Mouse (Mus musculus) liver, embryonic 11.5 days (tissue): ENCODE results near the gene Pde4dip. TPM values are rescaled to one million over a fixed set of nuclear protein-coding genes. Genes with fewer than 3 reads are reported as not detected.

Experiments used
- ATAC-seq: fragments of 200-750 bp; cut with Nextera tagmentation; replicated peaks from 2 replicates; pipeline ENCODE4 v1.8.0; 2017; ENCODE audit warnings: moderate number of reproducible peaks, mild to moderate bottlenecking, moderate TSS enrichment, moderate library complexity; ENCODE audit not compliant: low FRiP score
- DNase-seq: peaks from one replicate; pipeline ENCODE4 v3.0.0-alpha.2; 2017; ENCODE audit warnings: low spot score
- H3K27ac ChIP-seq: fragments of 300-500 bp; sonication (generic); 2 replicates; pipeline ENCODE4 v1.5.1; 2014; ENCODE audit warnings: mild to moderate bottlenecking, low read depth, low read length, control low read depth
- H3K27me3 ChIP-seq: fragments of 300-500 bp; sonication (generic); replicated peaks from 2 replicates; pipeline ENCODE4 v1.6.1; 2014; ENCODE audit warnings: low read length, mixed read lengths; ENCODE audit not compliant: control insufficient read depth, insufficient read depth
- H3K36me3 ChIP-seq: fragments of 300-500 bp; sonication (generic); 2 replicates; pipeline ENCODE4 v1.6.1; 2014; ENCODE audit warnings: mild to moderate bottlenecking, low read length, moderate library complexity, mixed read lengths; ENCODE audit not compliant: control insufficient read depth, insufficient read depth
- H3K4me1 ChIP-seq: fragments of 300-500 bp; sonication (generic); replicated peaks from 2 replicates; pipeline ENCODE4 v1.6.1; 2014; ENCODE audit warnings: low read length, mixed read lengths; ENCODE audit not compliant: control insufficient read depth, insufficient read depth
- H3K4me2 ChIP-seq: fragments of 300-500 bp; sonication (generic); 2 replicates; pipeline ENCODE4 v1.6.1; 2014; ENCODE audit warnings: mild to moderate bottlenecking, control low read depth, moderate library complexity
- H3K4me3 ChIP-seq: fragments of 300-500 bp; sonication (generic); 2 replicates; pipeline ENCODE4 v1.5.1; 2014; ENCODE audit warnings: low read depth, low read length, control low read depth
- H3K9ac ChIP-seq: fragments of 300-500 bp; sonication (generic); 2 replicates; pipeline ENCODE4 v1.6.1; 2014; ENCODE audit warnings: low read depth, low read length, control low read depth
- H3K9me3 ChIP-seq: fragments of 300-500 bp; sonication (generic); 2 replicates; pipeline ENCODE4 v1.6.1; 2016; ENCODE audit warnings: low read length, inconsistent platforms, mixed read lengths; ENCODE audit not compliant: control insufficient read depth
- WGBS: fragments of 180-500 bp; shearing (Covaris S2); extraction: QIAGEN DNeasy Blood & Tissue Kit; methylation state at CpG from one replicate; pipeline ENCODE4 v1.1.7; 2014; 5-methylcytosine and 5-hydroxymethylcytosine counted together
- polyA plus RNA-seq: library from polyadenylated mRNA; unstranded; fragments of >200 nt; fragmentation: Nextera tagmentation; extraction: Ambion mirVana; gene quantifications from 2 replicates; pipeline ENCODE4 v1.2.1, GENCODE M21; 2014

Pde4dip gene
- polyA plus RNA-seq, 1 experiment from 2014 or later: 16.9 TPM

GRCm38 (mm10) chr3:97844163-97844820 is 44.2 kb downstream of the Pde4dip start:
- Histone ChIP-seq H3K9ac (no peak overlapping the region), H3K4me3 (no peak overlapping the region), H3K4me1 (no peaks in the 10 kb centered on the region), H3K4me2 (no peak overlapping the region), H3K27ac (no peak overlapping the region), H3K9me3 (no peaks in the 10 kb centered on the region), H3K27me3 (no peaks in the 10 kb centered on the region), H3K36me3 (no peaks in the 10 kb centered on the region)
- ATAC-seq (no peak), DNase-seq (no peak)
- 82% methylated on average over 7 of the region's 7 CpGs for WGBS

- DNase-seq (no peak), ATAC-seq (no peak)
- 44% methylated on average over 2 of the region's 2 CpGs for WGBS
- Histone ChIP-seq H3K9me3 (no peaks in the 10 kb centered on the region), H3K4me2 (no peak overlapping the region), H3K4me1 (no peaks in the 10 kb centered on the region), H3K27me3 (no peaks in the 10 kb centered on the region), H3K4me3 (no peak overlapping the region), H3K36me3 (no peaks in the 10 kb centered on the region), H3K9ac (no peak overlapping the region), H3K27ac (no peak overlapping the region)
Measured at GRCm38 (mm10) chr3:97842641-97843040, 45.9 kb downstream of the Pde4dip start.

GRCm38 (mm10) chr3:97840439-97840838 is 48.1 kb downstream of the Pde4dip start:
- Histone ChIP-seq H3K9me3 (no peaks in the 10 kb centered on the region), H3K36me3 (no peaks in the 10 kb centered on the region), H3K4me3 (no peak overlapping the region), H3K27ac (no peak overlapping the region), H3K4me2 (no peak overlapping the region), H3K9ac (no peak overlapping the region), H3K4me1 (no peaks in the 10 kb centered on the region), H3K27me3 (no peaks in the 10 kb centered on the region)
- no peak for ATAC-seq
- no peak for DNase-seq

GRCm38 (mm10) chr3:97835888-97836287 is 52.6 kb downstream of the Pde4dip start:
- Histone ChIP-seq H3K9ac (no peak overlapping the region), H3K27ac (no peak overlapping the region), H3K4me1 (no peaks in the 10 kb centered on the region), H3K4me3 (no peak overlapping the region), H3K9me3 (no peaks in the 10 kb centered on the region), H3K36me3 (no peaks in the 10 kb centered on the region), H3K27me3 (no peaks in the 10 kb centered on the region), H3K4me2 (no peak overlapping the region)
- no peak for ATAC-seq
- no peak for DNase-seq
- WGBS: 92% methylated on average over 5 of the region's 5 CpGs

- no peak for DNase-seq
- no peak overlapping the region for H3K27ac ChIP-seq
Measured at GRCm38 (mm10) chr3:97834625-97835024, 53.9 kb downstream of the Pde4dip start.

GRCm38 (mm10) chr3:97831564-97832320 is 56.8 kb downstream of the Pde4dip start:
- Histone ChIP-seq H3K4me3 (no peak overlapping the region), H3K9ac (no peak overlapping the region), H3K27me3 (no peaks in the 10 kb centered on the region), H3K27ac (no peak overlapping the region), H3K4me2 (no peak overlapping the region), H3K9me3 (no peaks in the 10 kb centered on the region), H3K36me3 (no peaks in the 10 kb centered on the region), H3K4me1 (no peaks in the 10 kb centered on the region)
- no peak for DNase-seq
- ATAC-seq: no peak
- 69% methylated on average over 15 of the region's 15 CpGs for WGBS

More at GRCm38 (mm10) chr3:97834625-97835024, 53.9 kb downstream of the Pde4dip start:
- no peak overlapping the region for H3K4me3 ChIP-seq
- no peaks in the 10 kb centered on the region for H3K27me3 ChIP-seq
- H3K4me2 ChIP-seq: no peak overlapping the region
- 68% methylated on average over 1 of the region's 1 CpGs for WGBS
- H3K9ac ChIP-seq: no peak overlapping the region
- H3K9me3 ChIP-seq: no peaks in the 10 kb centered on the region
- no peak for ATAC-seq
- no peaks in the 10 kb centered on the region for H3K4me1 ChIP-seq
- H3K36me3 ChIP-seq: no peaks in the 10 kb centered on the region

- ATAC-seq (no peak), DNase-seq (no peak)
- 79% methylated on average over 2 of the region's 2 CpGs for WGBS
- Histone ChIP-seq H3K27ac (no peak overlapping the region), H3K9ac (no peak overlapping the region), H3K36me3 (no peaks in the 10 kb centered on the region), H3K4me2 (no peak overlapping the region), H3K4me3 (no peak overlapping the region), H3K9me3 (no peaks in the 10 kb centered on the region), H3K27me3 (no peaks in the 10 kb centered on the region), H3K4me1 (no peaks in the 10 kb centered on the region)
Measured at GRCm38 (mm10) chr3:97830622-97831021, 57.9 kb downstream of the Pde4dip start.

GRCm38 (mm10) chr3:97830122-97830521 is 58.4 kb downstream of the Pde4dip start:
- no peaks in the 10 kb centered on the region for H3K36me3 ChIP-seq
- H3K4me2 ChIP-seq: no peak overlapping the region
- WGBS: 55% methylated on average over 2 of the region's 2 CpGs
- ATAC-seq: no peak
- no peak overlapping the region for H3K27ac ChIP-seq
- no peaks in the 10 kb centered on the region for H3K4me1 ChIP-seq
- DNase-seq: no peak
- H3K4me3 ChIP-seq: no peak overlapping the region
- no peak overlapping the region for H3K9ac ChIP-seq
- H3K9me3 ChIP-seq: no peaks in the 10 kb centered on the region
- H3K27me3 ChIP-seq: peaks cover 2% of the 10 kb centered on the region

GRCm38 (mm10) chr3:97828286-97828685 is 60.2 kb downstream of the Pde4dip start:
- no peak for ATAC-seq
- H3K27me3 ChIP-seq: peaks cover 16% of the 10 kb centered on the region
- no peak for DNase-seq
- no peaks in the 10 kb centered on the region for H3K4me1 ChIP-seq
- WGBS: 90% methylated on average over 4 of the region's 4 CpGs
- no peaks in the 10 kb centered on the region for H3K36me3 ChIP-seq
- H3K4me3 ChIP-seq: no peak overlapping the region
- no peak overlapping the region for H3K9ac ChIP-seq
- no peaks in the 10 kb centered on the region for H3K9me3 ChIP-seq
- H3K4me2 ChIP-seq: no peak overlapping the region
- no peak overlapping the region for H3K27ac ChIP-seq
